Mouse (Mus musculus): Measurements from ENCODE around the gene Slc16a5. TPM values are rescaled to one million over a fixed set of nuclear protein-coding genes. Genes with fewer than 3 reads are reported as not detected.

The Slc16a5 gene
- not detected in 2 replicates for total RNA-seq (2015; ENCODE audit: low replicate concordance)
- not detected in 2 replicates for total RNA-seq (2017; ENCODE audit: low replicate concordance)

- ATAC-seq (replicated peaks; ENCODE audit: low FRiP score, poor library complexity, severe bottlenecking) = no peak
Measured at GRCm38 (mm10) chr11:115462243-115462891, at the start of gene Slc16a5. Slc16a5 (plus strand) TSS chr11:115462474.

DNA sequence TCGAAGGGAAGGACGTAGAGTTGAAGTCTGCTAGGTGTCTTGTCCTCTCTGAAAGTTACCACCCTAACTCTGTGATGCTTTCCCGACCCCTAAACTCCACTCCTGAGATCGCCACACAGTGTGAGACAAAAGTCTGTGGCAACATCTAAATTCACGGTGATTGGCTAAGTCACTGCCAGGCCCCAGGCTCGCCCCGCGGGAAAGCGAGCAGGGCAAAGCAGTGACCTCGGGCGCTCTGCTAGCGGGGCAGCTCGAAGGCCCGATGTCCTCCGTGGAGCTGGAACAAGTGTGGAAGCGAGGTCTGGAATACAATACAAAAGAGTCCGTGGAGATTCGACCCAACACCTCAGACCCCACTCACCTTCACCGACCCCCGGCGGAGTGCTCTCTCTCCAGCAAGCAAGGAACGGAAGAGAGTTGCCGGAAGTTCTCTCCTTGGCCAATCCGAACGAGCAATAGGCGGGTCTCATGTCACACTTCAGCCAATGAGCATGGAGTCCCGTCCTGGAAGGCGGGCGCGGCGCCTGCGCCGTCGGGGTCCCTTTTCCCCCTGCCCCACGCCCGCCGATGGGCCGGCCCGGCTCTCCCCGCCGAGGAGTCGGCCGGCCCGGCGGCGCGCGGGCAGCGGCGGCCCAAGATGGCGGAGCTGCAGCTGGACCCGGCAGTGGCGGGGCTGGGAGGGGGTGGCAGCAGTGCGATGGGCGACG, 42.6 kb upstream of the Slc16a5 start, which contains the start of the genes Atp5h and Kctd2:
Gene Atp5h (minus strand): TSS at position 432 of the 707 bp plus-strand sequence.
Gene Kctd2 (plus strand): TSS at position 598 of the 707 bp plus-strand sequence.
- peak; percentile 96 for ATAC-seq (replicated peaks; ENCODE audit: low FRiP score, poor library complexity, severe bottlenecking)

DNA sequence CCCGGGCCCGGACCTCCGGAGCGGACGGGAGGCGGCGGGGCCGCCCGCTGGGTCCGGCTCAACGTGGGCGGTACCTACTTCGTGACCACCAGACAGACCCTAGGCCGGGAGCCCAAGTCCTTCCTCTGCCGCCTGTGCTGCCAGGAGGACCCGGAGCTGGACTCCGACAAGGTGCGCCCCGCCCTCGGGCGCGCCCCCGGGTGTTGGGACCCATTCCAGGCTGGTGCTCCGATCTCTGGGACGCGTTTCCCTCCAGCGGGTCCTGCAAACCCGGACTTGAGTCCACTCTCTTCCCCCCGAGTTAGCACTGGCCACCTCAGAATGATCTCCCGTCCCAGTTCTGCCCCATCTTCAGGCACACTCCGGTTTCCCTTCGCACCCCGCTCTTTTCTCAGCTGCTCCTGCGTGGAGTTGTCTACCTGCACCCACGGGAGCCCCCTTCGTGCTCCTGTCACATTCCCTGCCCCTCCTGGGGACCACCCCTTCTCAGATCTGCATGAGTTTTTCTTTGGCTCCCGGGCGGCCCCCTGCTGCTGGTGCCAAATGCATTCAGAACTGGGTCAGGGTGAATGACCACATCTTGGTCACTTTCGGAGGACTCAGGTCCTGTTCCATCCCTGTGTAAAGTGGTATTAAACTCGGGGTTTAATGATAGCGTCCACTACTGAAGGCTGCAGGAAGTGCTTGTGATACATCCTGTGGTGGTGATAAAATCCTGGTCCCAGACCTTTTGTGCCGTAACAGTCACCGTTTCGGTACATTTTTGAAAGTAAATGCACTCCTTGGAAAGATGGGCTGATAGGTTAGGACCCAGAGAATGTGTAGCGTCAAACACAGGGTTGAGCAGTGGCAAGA, 41.7 kb upstream of the Slc16a5 start:
- peak; percentile 45 for ATAC-seq (replicated peaks; ENCODE audit: low FRiP score, poor library complexity, severe bottlenecking)

- ATAC-seq (replicated peaks; ENCODE audit: low FRiP score, poor library complexity, severe bottlenecking) = no peak
Measured at GRCm38 (mm10) chr11:115421328-115421727, 40.9 kb upstream of the Slc16a5 start.

DNA sequence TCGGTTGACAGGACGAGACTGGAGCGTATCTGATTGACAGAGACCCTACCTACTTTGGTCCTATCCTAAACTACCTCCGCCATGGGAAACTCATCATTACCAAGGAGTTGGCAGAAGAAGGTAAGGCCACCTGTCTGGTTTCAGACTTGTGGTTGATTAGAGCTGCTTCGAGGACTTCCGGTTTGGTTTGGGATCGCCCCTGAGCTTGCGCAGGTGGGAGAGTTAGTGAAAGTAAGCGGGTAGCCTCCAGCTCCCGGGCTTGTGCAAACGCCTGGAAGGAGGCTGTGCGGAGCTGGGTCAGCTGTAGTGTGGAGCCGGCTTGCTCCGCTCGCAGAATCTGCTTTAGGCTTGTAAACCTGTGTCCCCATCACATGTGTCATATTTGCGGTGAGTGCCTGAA, 40.3 kb upstream of the Slc16a5 start:
- ATAC-seq (replicated peaks; ENCODE audit: low FRiP score, poor library complexity, severe bottlenecking) = no peak

DNA sequence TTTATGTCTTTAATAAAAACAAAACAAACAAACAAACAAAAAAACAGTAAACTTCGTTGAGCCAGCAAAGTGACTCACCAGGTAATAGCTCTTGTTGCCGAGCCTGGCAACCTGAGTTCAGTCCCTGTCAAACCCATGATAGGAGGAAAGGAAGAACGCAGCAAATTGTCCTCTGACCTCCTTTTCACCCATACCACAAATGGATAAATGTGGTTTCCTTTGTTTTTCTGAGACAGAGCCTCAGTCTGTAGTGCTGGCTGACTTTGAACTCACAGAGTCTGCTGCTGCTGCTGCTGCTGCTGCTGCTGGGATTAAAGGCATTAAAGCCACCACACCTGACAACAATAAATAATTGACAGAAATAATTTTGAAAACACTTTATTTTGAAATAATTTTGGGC, 39.2 kb upstream of the Slc16a5 start:
- ATAC-seq (replicated peaks; ENCODE audit: low FRiP score, poor library complexity, severe bottlenecking) = no peak

GRCm38 (mm10) chr11:115424666-115425065, 37.6 kb upstream of the Slc16a5 start:
- ATAC-seq (replicated peaks; ENCODE audit: low FRiP score, poor library complexity, severe bottlenecking) = no peak

DNA sequence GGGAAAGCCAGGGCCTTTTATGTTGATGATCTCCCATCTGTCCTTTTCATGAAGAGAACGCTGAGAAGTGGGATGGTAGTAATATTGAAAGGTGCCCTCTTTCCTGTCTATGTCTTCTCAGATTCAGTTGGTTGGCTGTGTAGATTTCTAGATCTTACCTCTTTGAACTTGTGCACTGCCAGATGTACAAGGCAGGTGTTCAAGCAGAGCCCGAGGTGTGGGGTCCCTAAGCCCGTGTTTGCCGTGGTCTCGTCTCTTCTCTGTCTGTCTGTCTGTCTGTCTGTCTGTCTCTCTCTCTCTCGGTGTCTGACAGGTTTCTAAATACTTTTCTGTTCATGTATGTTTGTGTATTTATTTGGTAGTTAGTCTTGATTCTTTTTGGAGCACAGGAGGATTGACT, 36.6 kb upstream of the Slc16a5 start:
- ATAC-seq (replicated peaks; ENCODE audit: low FRiP score, poor library complexity, severe bottlenecking) = no peak

DNA sequence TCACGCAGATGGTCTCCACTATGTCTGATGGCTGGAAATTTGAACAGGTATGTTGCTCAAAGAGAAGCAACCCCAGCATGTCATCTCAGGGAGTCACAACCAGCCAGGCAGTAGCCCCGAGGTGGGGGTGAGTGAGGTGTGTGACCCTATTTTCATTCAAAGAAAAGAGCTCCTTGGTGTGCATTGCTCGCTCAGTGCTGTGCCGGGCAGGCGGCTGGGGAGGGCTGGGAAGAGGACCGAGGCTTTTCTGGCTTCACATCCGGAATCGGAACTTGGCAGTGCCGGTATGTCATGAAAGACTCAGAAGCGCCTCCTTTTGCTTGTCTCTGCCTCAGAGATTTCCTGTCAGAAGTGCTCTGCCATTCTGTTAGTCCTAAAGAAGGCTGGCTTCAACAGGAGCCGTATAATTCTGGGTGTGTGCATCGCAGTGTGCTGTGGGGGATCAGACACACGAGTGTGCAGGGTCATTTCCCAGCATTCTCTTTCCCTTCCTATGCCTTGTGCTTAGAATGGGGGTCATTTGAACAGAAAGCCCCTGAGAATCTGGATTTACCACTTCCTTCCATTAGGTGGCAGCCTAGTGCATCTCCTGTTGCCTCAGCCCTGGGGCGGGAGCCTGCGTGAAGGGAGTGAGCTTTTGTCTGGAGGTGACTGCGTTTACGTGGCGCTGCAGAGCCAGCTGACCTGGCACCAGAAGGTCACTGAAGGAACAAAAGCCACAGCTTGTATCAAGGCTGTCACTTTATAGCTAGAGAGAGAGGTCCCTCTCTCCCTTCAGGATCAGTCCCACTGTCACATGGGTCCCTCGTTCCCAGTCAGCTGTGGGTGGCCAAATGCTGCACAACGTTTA, 34.6 kb upstream of the Slc16a5 start:
- ATAC-seq (replicated peaks; ENCODE audit: low FRiP score, poor library complexity, severe bottlenecking) = peak; percentile 77

- no peak for ATAC-seq (replicated peaks; ENCODE audit: low FRiP score, poor library complexity, severe bottlenecking)
Measured at GRCm38 (mm10) chr11:115429307-115429706, 33.0 kb upstream of the Slc16a5 start.

DNA sequence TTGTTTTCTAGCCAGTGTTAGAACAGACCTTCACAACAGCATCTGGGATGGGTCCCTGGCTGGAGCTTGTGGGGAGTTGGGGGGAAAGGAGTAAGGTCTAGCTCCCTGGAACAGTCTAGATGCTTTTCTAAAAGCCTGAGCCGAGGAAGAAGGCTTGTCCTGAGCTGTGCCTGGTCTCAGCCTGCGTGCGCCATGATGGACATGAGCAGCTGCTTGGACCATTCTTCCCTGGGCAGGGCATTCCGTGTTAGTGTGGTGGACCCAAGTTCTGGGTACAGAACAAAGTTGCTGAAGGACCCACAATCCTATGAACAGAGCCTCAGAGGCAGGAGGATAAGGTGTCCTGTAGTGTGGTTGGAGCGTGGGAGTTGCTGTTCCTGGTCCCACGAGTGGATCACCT, 31.7 kb upstream of the Slc16a5 start:
- ATAC-seq (replicated peaks; ENCODE audit: low FRiP score, poor library complexity, severe bottlenecking) = no peak

- ATAC-seq (replicated peaks; ENCODE audit: low FRiP score, poor library complexity, severe bottlenecking) = no peak
Measured at GRCm38 (mm10) chr11:115432814-115433213, 29.5 kb upstream of the Slc16a5 start.

DNA sequence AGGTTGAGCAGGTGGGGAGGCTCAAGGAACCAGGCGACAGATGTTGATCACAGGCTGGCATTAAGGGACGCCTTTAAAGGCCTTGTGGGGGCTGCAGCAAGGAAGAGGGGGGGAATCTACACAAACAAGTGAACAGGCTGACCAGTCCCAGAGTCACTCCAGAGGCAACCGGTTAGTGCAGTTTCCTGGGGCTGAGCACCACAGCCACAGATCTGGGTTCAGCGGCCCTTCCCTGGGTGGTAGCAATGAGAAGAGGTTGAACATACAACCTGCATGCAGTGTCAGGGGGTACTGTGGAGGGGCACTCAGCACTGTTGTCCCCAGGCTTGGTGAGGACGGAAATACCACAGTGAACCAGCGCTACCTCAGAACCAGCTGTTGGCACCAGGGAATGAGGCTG, 28.9 kb upstream of the Slc16a5 start:
- ATAC-seq (replicated peaks; ENCODE audit: low FRiP score, poor library complexity, severe bottlenecking) = no peak

DNA sequence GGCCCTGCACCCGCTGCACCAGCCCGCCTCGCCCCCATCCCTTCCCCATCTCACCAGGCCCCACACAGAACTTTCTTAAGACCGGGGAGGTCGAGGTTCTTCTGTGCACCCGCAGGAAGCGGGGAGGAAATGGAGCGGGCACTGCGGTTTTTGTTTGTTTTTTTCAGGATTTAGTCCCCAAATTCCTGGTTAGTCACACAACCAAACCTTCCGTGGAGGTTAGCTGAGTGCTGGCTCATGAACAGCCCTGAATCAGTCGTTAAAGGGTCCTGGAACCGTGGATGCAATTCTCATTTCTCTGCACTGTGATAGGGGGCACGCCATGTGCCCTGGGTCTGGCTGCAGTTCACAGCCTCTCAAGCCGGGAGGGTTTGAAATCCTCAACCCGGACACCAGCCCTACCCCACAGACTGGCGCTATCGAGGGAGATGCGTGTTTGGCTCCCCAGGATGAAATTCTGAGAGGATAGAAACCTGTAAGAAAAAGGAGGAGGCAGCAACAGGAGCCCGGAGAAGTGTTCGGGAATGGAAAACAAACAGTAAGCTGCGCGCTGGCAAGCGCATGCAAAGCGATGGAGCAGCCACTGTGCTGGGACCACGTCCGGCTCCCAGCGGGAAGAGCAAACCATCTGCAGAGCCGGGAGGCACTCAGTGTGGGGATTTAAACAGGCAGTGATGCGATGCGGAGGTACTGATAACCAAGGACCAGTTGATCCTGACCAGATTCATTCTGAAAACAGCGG, 26.5 kb upstream of the Slc16a5 start:
- ATAC-seq (replicated peaks; ENCODE audit: low FRiP score, poor library complexity, severe bottlenecking) = no peak

- ATAC-seq (replicated peaks; ENCODE audit: low FRiP score, poor library complexity, severe bottlenecking) = no peak
Measured at GRCm38 (mm10) chr11:115437571-115438122, 24.6 kb upstream of the Slc16a5 start.

DNA sequence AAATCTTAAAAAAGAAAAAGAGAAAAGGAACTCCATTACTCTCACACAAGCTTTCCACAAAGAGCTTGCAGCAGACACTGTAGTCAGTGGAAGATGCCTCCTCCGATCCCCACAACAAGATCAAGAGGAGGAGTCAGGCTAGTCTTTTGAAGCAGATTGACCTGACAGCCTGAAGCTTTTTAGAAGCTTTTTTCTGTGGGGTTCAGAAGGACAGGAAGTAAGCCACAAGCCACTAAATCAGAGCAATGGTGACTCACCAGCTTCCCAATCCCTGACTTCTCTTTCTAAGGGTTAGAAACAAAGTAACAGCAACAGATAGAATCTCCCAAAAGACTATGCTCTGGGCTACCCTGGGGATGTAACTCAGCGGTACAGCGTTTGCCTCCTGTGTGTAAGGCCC, 22.9 kb upstream of the Slc16a5 start:
- ATAC-seq (replicated peaks; ENCODE audit: low FRiP score, poor library complexity, severe bottlenecking) = no peak

DNA sequence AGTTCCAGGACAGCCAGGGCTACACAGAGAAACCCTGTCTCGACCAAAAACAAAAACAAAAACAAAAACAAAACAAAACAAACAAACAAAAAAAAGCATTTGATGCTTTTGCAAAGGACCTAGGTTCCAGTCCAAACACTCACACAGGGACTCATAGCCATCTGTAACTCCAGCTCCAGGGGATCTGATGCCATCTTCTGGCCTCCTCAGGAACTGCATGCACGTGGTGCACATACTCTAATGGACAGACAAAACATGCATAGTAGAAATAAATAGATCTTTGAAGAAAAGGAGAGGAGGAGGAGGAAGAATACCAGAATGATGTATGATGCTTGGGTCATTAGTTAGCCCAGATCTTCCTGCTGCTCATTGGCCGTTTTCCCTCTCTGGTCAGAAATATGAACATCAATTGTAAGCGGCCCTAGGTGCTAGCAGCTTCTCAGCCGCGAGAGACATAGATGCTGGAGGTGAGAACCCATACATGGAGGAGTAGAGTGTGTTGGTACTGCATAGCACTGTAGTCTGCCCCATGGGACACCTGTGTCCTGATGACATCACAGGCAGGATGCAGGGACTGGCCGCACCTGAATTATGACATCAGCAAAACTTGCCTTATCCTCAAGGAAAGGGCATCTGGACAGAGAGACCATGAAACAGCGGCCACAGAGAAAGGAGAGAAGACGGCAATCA, 22.2 kb upstream of the Slc16a5 start, which contains the start of gene Trim80:
Gene Trim80 (plus strand): TSS at position 640 of the 690 bp plus-strand sequence.
- ATAC-seq (replicated peaks; ENCODE audit: low FRiP score, poor library complexity, severe bottlenecking) = no peak

- ATAC-seq (replicated peaks; ENCODE audit: low FRiP score, poor library complexity, severe bottlenecking) = no peak
Measured at GRCm38 (mm10) chr11:115441417-115441816, 20.9 kb upstream of the Slc16a5 start.
